Mouse (Mus musculus) CD8-positive naive resting alpha-beta T cell, adult 57 days (primary cell): ENCODE measurements around the gene Tlr7. TPM values are rescaled to one million over a fixed set of nuclear protein-coding genes. Genes with fewer than 3 reads are reported as not detected.

Source experiments
- total RNA-seq: library from RNA; stranded (reverse); gene quantifications from one replicate; pipeline ENCODE4 v1.2.4, GENCODE M21; 2023

Gene Tlr7
- total RNA-seq, result 6.0 TPM

DNA sequence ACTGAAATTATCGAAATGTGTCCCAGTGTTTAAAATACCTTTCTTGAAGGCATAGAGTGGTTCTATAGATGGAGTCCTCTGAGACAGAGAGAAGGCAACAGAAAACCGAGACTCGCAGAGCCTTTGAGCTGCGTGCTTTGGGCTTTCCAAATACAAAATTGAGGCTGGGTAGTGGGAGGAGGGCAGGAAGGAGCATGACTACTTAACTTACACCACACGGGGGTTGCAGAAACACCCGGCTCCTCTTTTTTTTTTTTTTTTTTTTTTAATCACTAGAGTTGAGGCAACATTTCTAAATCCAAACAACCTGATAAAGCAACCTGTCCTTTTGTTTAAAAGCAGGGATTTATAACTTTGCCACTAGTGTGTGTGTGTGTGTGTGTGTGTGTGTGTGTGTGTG lies at the start of gene Tlr7:
Tlr7 (minus strand) TSS at position 160 of the 400 bp plus-strand sequence.

DNA sequence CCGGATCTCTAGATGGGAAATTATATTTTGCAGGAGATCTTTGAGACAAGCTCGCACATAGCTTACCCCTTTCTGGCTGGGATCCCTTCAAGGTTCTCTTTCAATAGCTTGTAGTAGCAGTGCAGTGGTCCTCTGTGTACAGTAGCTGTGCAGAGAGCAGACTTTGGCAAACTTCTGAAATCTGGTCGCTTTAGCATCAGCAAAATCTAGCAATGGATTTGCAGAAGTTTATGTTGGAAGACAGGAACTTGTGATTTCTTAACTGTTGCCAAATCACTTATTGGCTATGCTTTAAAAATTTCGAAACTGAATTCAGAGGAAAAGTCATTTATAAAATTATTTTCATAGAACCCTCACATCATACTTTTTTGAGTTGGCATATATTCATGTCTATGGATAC lies 66.3 kb downstream of the Tlr7 start, which contains the start of gene Tlr8:
Tlr8 (minus strand) TSS at position 244 of the 400 bp plus-strand sequence.

Other genes starting within 250 kb of the Tlr7 start
- 3,686 TPM for gene Tmsb4x, start 121.2 kb downstream of the Tlr7 start, total RNA-seq
- gene Tlr8, start 66.2 kb downstream of the Tlr7 start, total RNA-seq, result 0.52 TPM
- gene Prps2, start 52.2 kb upstream of the Tlr7 start, total RNA-seq, result 65.3 TPM